Comparison of ENCODE assay signal across 14 mouse cellular contexts in genomic region chr5:134531585-134531984, GRCm38 (mm10). TPM values are rescaled to one million over a fixed set of nuclear protein-coding genes. Genes with fewer than 3 reads are reported as not detected.
DNase-seq lines count a peak whose midpoint lies in the region; ATAC-seq and TF ChIP-seq lines count a peak whose summit lies in the region.
"Had no signal": no experiment of that assay in that cellular context is flagged by ENCODE, and none has a peak within 500 bp of the region (broad histone marks: within the 10 kb centered on the region; RNA-seq: fewer than 3 reads in every experiment).

No protein-coding gene starts in this region.

- peaks cover 58% of the 10 kb centered on the region for H3K36me3 ChIP-seq in forebrain, embryonic 13.5 days (ENCODE audit: poor library complexity, severe bottlenecking)
- peaks cover 64% of the 10 kb centered on the region for H3K36me3 ChIP-seq in forebrain, embryonic 10.5 days (replicated peaks)
- peaks cover 28% of the 10 kb centered on the region for H3K36me3 ChIP-seq in midbrain, embryonic 15.5 days (replicated peaks)
- H3K36me3 ChIP-seq in midbrain, embryonic 10.5 days: peaks cover 65% of the 10 kb centered on the region
- H3K36me3 ChIP-seq in forebrain, embryonic 16.5 days (ENCODE audit: control insufficient read depth, insufficient read depth): peaks cover 27% of the 10 kb centered on the region
- peaks cover 37% of the 10 kb centered on the region for H3K36me3 ChIP-seq in midbrain, postnatal 0 days (ENCODE audit: insufficient read depth, low read length)

- DNase-seq in forebrain, embryonic 10.5 days (ENCODE audit: extremely low spot score, low spot score): no peak
- no peak for DNase-seq in midbrain, embryonic 10.5 days (ENCODE audit: low spot score)
- peak; percentile 84 for DNase-seq in midbrain, postnatal 0 days (ENCODE audit: low spot score)
- DNase-seq in T-cell, adult 2 months (ENCODE audit: low spot score): no peak
- DNase-seq in adipocyte (ENCODE audit: low spot score): no peak
- DNase-seq: kidney, postnatal 25 days had no signal

- TF ChIP-seq CTCF in midbrain, postnatal 0 days (IDR thresholded peaks at IDR 0.05): no peak

- no peaks in the 10 kb centered on the region for H3K27me3 ChIP-seq in forebrain, embryonic 13.5 days
- H3K27me3 ChIP-seq in forebrain, embryonic 10.5 days (ENCODE audit: poor library complexity, severe bottlenecking): no peaks in the 10 kb centered on the region
- no peaks in the 10 kb centered on the region for H3K27me3 ChIP-seq in midbrain, embryonic 15.5 days (replicated peaks)
- H3K27me3 ChIP-seq in midbrain, embryonic 10.5 days (ENCODE audit: low read depth, poor library complexity, severe bottlenecking): no peaks in the 10 kb centered on the region
- no peaks in the 10 kb centered on the region for H3K27me3 ChIP-seq in forebrain, embryonic 16.5 days (replicated peaks; ENCODE audit: control insufficient read depth, insufficient read depth, low read length)
- H3K27me3 ChIP-seq in midbrain, postnatal 0 days (ENCODE audit: insufficient read depth, low read length): no peaks in the 10 kb centered on the region
- H3K27me3 ChIP-seq: megakaryocyte, embryonic 14.5 days had no signal

- H3K4me3 ChIP-seq in forebrain, embryonic 13.5 days: no peak overlapping the region
- no peak overlapping the region for H3K4me3 ChIP-seq in forebrain, embryonic 10.5 days
- no peak overlapping the region for H3K4me3 ChIP-seq in midbrain, embryonic 15.5 days
- no peak overlapping the region for H3K4me3 ChIP-seq in midbrain, embryonic 10.5 days
- H3K4me3 ChIP-seq in forebrain, embryonic 16.5 days (replicated peaks; ENCODE audit: low read length): no peak overlapping the region
- H3K4me3 ChIP-seq in midbrain, postnatal 0 days (ENCODE audit: low read depth, low read length): no peak overlapping the region
- H3K4me3 ChIP-seq: megakaryocyte, embryonic 14.5 days had no signal

- peak; percentile 36 for ATAC-seq in forebrain, embryonic 13.5 days
- 0 out of 2 replicates have a peak, but pooled peaks have one; percentile 35 for ATAC-seq in midbrain, embryonic 15.5 days (replicated peaks)
- peak; percentile 61 for ATAC-seq in forebrain, embryonic 16.5 days
- ATAC-seq in midbrain, postnatal 0 days (ENCODE audit: low FRiP score): peak; percentile 66
- ATAC-seq: CD4-positive, CD25-positive, alpha-beta regulatory T cell, adult 4 months had no signal

- H3K9ac ChIP-seq in forebrain, embryonic 13.5 days: no peak overlapping the region
- no peak overlapping the region for H3K9ac ChIP-seq in midbrain, embryonic 15.5 days
- no peak overlapping the region for H3K9ac ChIP-seq in forebrain, embryonic 16.5 days (replicated peaks; ENCODE audit: low read depth, low read length)
- H3K9ac ChIP-seq in midbrain, postnatal 0 days (replicated peaks; ENCODE audit: low read length, poor library complexity, severe bottlenecking): no peak overlapping the region

- H3K27ac ChIP-seq in forebrain, embryonic 13.5 days: peak overlapping the region; percentile 61
- no peak overlapping the region for H3K27ac ChIP-seq in forebrain, embryonic 10.5 days
- H3K27ac ChIP-seq in midbrain, embryonic 15.5 days: peak overlapping the region; percentile 22; the same call in 1 of the 2 replicates
- H3K27ac ChIP-seq in midbrain, embryonic 10.5 days (replicated peaks): no peak overlapping the region
- H3K27ac ChIP-seq in forebrain, embryonic 16.5 days (ENCODE audit: low read length): peak overlapping the region; percentile 81; the same call in 1 of the 2 replicates
- peak overlapping the region; percentile 49 for H3K27ac ChIP-seq in midbrain, postnatal 0 days (ENCODE audit: low read depth, low read length)

- peaks cover 29% of the 10 kb centered on the region for H3K4me1 ChIP-seq in forebrain, embryonic 13.5 days
- peaks cover 16% of the 10 kb centered on the region for H3K4me1 ChIP-seq in forebrain, embryonic 10.5 days
- peaks cover 26% of the 10 kb centered on the region for H3K4me1 ChIP-seq in midbrain, embryonic 15.5 days
- peaks cover 16% of the 10 kb centered on the region for H3K4me1 ChIP-seq in midbrain, embryonic 10.5 days
- H3K4me1 ChIP-seq in forebrain, embryonic 16.5 days (replicated peaks; ENCODE audit: control insufficient read depth, insufficient read depth, low read length): peaks cover 30% of the 10 kb centered on the region
- H3K4me1 ChIP-seq in midbrain, postnatal 0 days (ENCODE audit: insufficient read depth, low read length): peaks cover 9% of the 10 kb centered on the region; the same call in 1 of the 2 replicates

- WGBS in forebrain, embryonic 13.5 days: 72% methylated on average over 9 of the region's 9 CpGs
- 92% methylated on average over 9 of the region's 9 CpGs for WGBS in forebrain, embryonic 10.5 days
- 79% methylated on average over 9 of the region's 9 CpGs for WGBS in midbrain, embryonic 15.5 days
- 92% methylated on average over 9 of the region's 9 CpGs for WGBS in midbrain, embryonic 10.5 days
- 42% methylated on average over 9 of the region's 9 CpGs for WGBS in forebrain, embryonic 16.5 days
- WGBS in midbrain, postnatal 0 days: 79% methylated on average over 9 of the region's 9 CpGs

- H3K4me2 ChIP-seq in forebrain, embryonic 13.5 days: no peak overlapping the region
- no peak overlapping the region for H3K4me2 ChIP-seq in midbrain, embryonic 15.5 days
- no peak overlapping the region for H3K4me2 ChIP-seq in forebrain, embryonic 16.5 days (ENCODE audit: low read length)
- no peak overlapping the region for H3K4me2 ChIP-seq in midbrain, postnatal 0 days (ENCODE audit: low read depth, low read length, poor library complexity, severe bottlenecking)

- H3K9me3 ChIP-seq in forebrain, embryonic 13.5 days (replicated peaks): no peaks in the 10 kb centered on the region
- H3K9me3 ChIP-seq in forebrain, embryonic 10.5 days: no peaks in the 10 kb centered on the region
- H3K9me3 ChIP-seq in midbrain, embryonic 15.5 days: no peaks in the 10 kb centered on the region
- no peaks in the 10 kb centered on the region for H3K9me3 ChIP-seq in midbrain, embryonic 10.5 days (replicated peaks)
- H3K9me3 ChIP-seq in forebrain, embryonic 16.5 days (ENCODE audit: control insufficient read depth, low read length): no peaks in the 10 kb centered on the region
- H3K9me3 ChIP-seq in midbrain, postnatal 0 days (ENCODE audit: low read length): no peaks in the 10 kb centered on the region
- H3K9me3 ChIP-seq: megakaryocyte, embryonic 14.5 days had no signal

RNA-seq across cellular contexts. Expression of gene Clip2, which starts 20.6 kb away (rescaled TPM):
- polyA plus RNA-seq in forebrain, embryonic 13.5 days (2015; fragmentation: Nextera tagmentation; extraction: Ambion mirVana): 9.4 and 11.4 TPM in 2 replicates
- 4.2 and 4.5 TPM in 2 replicates for polyA plus RNA-seq in forebrain, embryonic 10.5 days (2016; fragmentation: Nextera tagmentation; extraction: Ambion mirVana)
- polyA plus RNA-seq in midbrain, embryonic 15.5 days (2015; fragmentation: Nextera tagmentation; extraction: Ambion mirVana): 16.1 and 16.9 TPM in 2 replicates
- 4.6 and 6.2 TPM in 2 replicates for polyA plus RNA-seq in midbrain, embryonic 10.5 days (2016; fragmentation: Nextera tagmentation; extraction: Ambion mirVana)
- 16.2 and 16.6 TPM in 2 replicates for polyA plus RNA-seq in forebrain, embryonic 16.5 days (2015; fragmentation: Nextera tagmentation; extraction: Ambion mirVana)
- 148 and 153 TPM in 2 replicates for total RNA-seq in midbrain, postnatal 0 days (2014; rRNA removed)
- polyA plus RNA-seq in midbrain, postnatal 0 days (2015; fragmentation: Nextera tagmentation; extraction: Ambion mirVana): 13.1 TPM in 2 replicates

RNA-seq across cellular contexts. Expression of gene Syna, which starts 28.4 kb away (rescaled TPM):
- 0.31 and 0.52 TPM in 2 replicates for polyA plus RNA-seq in forebrain, embryonic 13.5 days (2015; fragmentation: Nextera tagmentation; extraction: Ambion mirVana)
- 0.10 TPM in 1 of 2 replicates, not detected in the other for polyA plus RNA-seq in forebrain, embryonic 10.5 days (2016; fragmentation: Nextera tagmentation; extraction: Ambion mirVana)
- polyA plus RNA-seq in midbrain, embryonic 15.5 days (2015; fragmentation: Nextera tagmentation; extraction: Ambion mirVana): 0.64 and 0.98 TPM in 2 replicates
- 0.09 TPM in 2 replicates for polyA plus RNA-seq in midbrain, embryonic 10.5 days (2016; fragmentation: Nextera tagmentation; extraction: Ambion mirVana)
- polyA plus RNA-seq in forebrain, embryonic 16.5 days (2015; fragmentation: Nextera tagmentation; extraction: Ambion mirVana): 0.41 and 0.86 TPM in 2 replicates
- total RNA-seq in midbrain, postnatal 0 days (2014; rRNA removed): not detected in 2 replicates
- polyA plus RNA-seq in midbrain, postnatal 0 days (2015; fragmentation: Nextera tagmentation; extraction: Ambion mirVana): 0.93 and 1.1 TPM in 2 replicates
- total RNA-seq: heart, postnatal 4 days; liver, adult 2 months had no signal
- polyA plus RNA-seq: liver, adult 2 months; stomach, embryonic 14.5 days had no signal

RNA-seq across cellular contexts. Expression of gene Rfc2, which starts 49.6 kb away (rescaled TPM):
- polyA plus RNA-seq in forebrain, embryonic 13.5 days (2015; fragmentation: Nextera tagmentation; extraction: Ambion mirVana): 285 and 304 TPM in 2 replicates
- 440 and 447 TPM in 2 replicates for polyA plus RNA-seq in forebrain, embryonic 10.5 days (2016; fragmentation: Nextera tagmentation; extraction: Ambion mirVana)
- 191 and 194 TPM in 2 replicates for polyA plus RNA-seq in midbrain, embryonic 15.5 days (2015; fragmentation: Nextera tagmentation; extraction: Ambion mirVana)
- 381 and 432 TPM in 2 replicates for polyA plus RNA-seq in midbrain, embryonic 10.5 days (2016; fragmentation: Nextera tagmentation; extraction: Ambion mirVana)
- polyA plus RNA-seq in forebrain, embryonic 16.5 days (2015; fragmentation: Nextera tagmentation; extraction: Ambion mirVana): 212 and 215 TPM in 2 replicates
- 58.1 and 87.6 TPM in 2 replicates for total RNA-seq in midbrain, postnatal 0 days (2014; rRNA removed)
- polyA plus RNA-seq in midbrain, postnatal 0 days (2015; fragmentation: Nextera tagmentation; extraction: Ambion mirVana): 155 and 157 TPM in 2 replicates

Comparison
In these comparisons a context has a peak if more than half of its experiments do, and no peak if none do; other contexts are left out.
1. H3K27ac ChIP-seq: peak in forebrain, embryonic 13.5 days (single experiment), midbrain, embryonic 15.5 days (single experiment), forebrain, embryonic 16.5 days (single experiment) and midbrain, postnatal 0 days (single experiment); none in forebrain, embryonic 10.5 days (single experiment) and midbrain, embryonic 10.5 days (single experiment).
2. Peak in every context shown above with its lines, with median percentiles within 50 percentile points of each other: ATAC-seq.